Mouse (Mus musculus) hindbrain, embryonic 10.5 days (tissue): ENCODE data around the gene Maml2. TPM values are rescaled to one million over a fixed set of nuclear protein-coding genes. Genes with fewer than 3 reads are reported as not detected.

Source experiments
- DNase-seq: peaks from one replicate; pipeline ENCODE4 v3.0.0-alpha.2; 2017; ENCODE audit warnings: low spot score
- H3K27ac ChIP-seq: fragments of 300-500 bp; sonication (generic); 2 replicates; pipeline ENCODE4 v1.5.1; 2016; ENCODE audit warnings: mild to moderate bottlenecking, moderate library complexity
- H3K27me3 ChIP-seq: fragments of 300-500 bp; sonication (generic); 2 replicates; pipeline ENCODE4 v1.6.1; 2016; ENCODE audit warnings: mild to moderate bottlenecking; ENCODE audit not compliant: poor library complexity, insufficient read depth, severe bottlenecking
- H3K36me3 ChIP-seq: fragments of 300-500 bp; sonication (generic); 2 replicates; pipeline ENCODE4 v1.6.1; 2016; ENCODE audit warnings: mild to moderate bottlenecking, moderate library complexity
- H3K4me1 ChIP-seq: fragments of 300-500 bp; sonication (generic); replicated peaks from 2 replicates; pipeline ENCODE4 v1.6.1; 2016; ENCODE audit warnings: mild to moderate bottlenecking
- H3K4me3 ChIP-seq: fragments of 300-500 bp; sonication (generic); 2 replicates; pipeline ENCODE4 v1.5.1; 2016; ENCODE audit warnings: mild to moderate bottlenecking, moderate library complexity
- H3K9me3 ChIP-seq: fragments of 300-500 bp; sonication (generic); 2 replicates; pipeline ENCODE4 v1.6.1; 2016; ENCODE audit warnings: mild to moderate bottlenecking, moderate library complexity
- WGBS: fragments of 180-500 bp; shearing (Covaris S2); methylation state at CpG from one replicate; pipeline ENCODE4 v1.1.7; 2016; 5-methylcytosine and 5-hydroxymethylcytosine counted together
- polyA plus RNA-seq: library from polyadenylated mRNA; unstranded; fragments of >200 nt; fragmentation: Nextera tagmentation; extraction: Ambion mirVana; gene quantifications from 2 replicates; pipeline ENCODE4 v1.2.1, GENCODE M21; 2016

Maml2 gene
- polyA plus RNA-seq, 1 experiment from 2014 or later = 10.0 TPM

GRCm38 (mm10) chr9:13581184-13581583, 283.4 kb downstream of the Maml2 start:
- peaks cover 39% of the 10 kb centered on the region for H3K4me1 ChIP-seq
- no peaks in the 10 kb centered on the region for H3K27me3 ChIP-seq
- no peak overlapping the region for H3K27ac ChIP-seq
- H3K4me3 ChIP-seq = no peak overlapping the region
- DNase-seq = no peak
- H3K9me3 ChIP-seq = no peaks in the 10 kb centered on the region
- whole genome bisulfite sequencing = 86% methylated on average over 5 of the region's 5 CpGs
- H3K36me3 ChIP-seq = no peaks in the 10 kb centered on the region

GRCm38 (mm10) chr9:13583952-13584351, 286.2 kb downstream of the Maml2 start:
- 46% methylated on average over 5 of the region's 5 CpGs for WGBS
- H3K27ac ChIP-seq = no peak overlapping the region
- no peaks in the 10 kb centered on the region for H3K27me3 ChIP-seq
- peaks cover 27% of the 10 kb centered on the region for H3K4me1 ChIP-seq
- H3K36me3 ChIP-seq = no peaks in the 10 kb centered on the region
- H3K9me3 ChIP-seq = no peaks in the 10 kb centered on the region
- no peak overlapping the region for H3K4me3 ChIP-seq
- DNase-seq = no peak

- peaks cover 27% of the 10 kb centered on the region for H3K4me1 ChIP-seq
- no peaks in the 10 kb centered on the region for H3K9me3 ChIP-seq
- H3K4me3 ChIP-seq = no peak overlapping the region
- no peaks in the 10 kb centered on the region for H3K27me3 ChIP-seq
- H3K27ac ChIP-seq = no peak overlapping the region
- DNase-seq = no peak
- WGBS = 80% methylated on average over 3 of the region's 3 CpGs
- no peaks in the 10 kb centered on the region for H3K36me3 ChIP-seq
Observed at GRCm38 (mm10) chr9:13584435-13584834, 286.7 kb downstream of the Maml2 start.

- Histone ChIP-seq H3K27ac (no peak overlapping the region; the same call in 1 of the 2 replicates), H3K36me3 (no peaks in the 10 kb centered on the region), H3K9me3 (no peaks in the 10 kb centered on the region), H3K27me3 (no peaks in the 10 kb centered on the region), H3K4me3 (no peak overlapping the region), H3K4me1 (peaks cover 27% of the 10 kb centered on the region)
- 79% methylated on average over 9 of the region's 9 CpGs for WGBS
- DNase-seq = no peak
Observed at GRCm38 (mm10) chr9:13587085-13587933, 289.6 kb downstream of the Maml2 start.

GRCm38 (mm10) chr9:13588786-13589185, 291.0 kb downstream of the Maml2 start:
- Histone ChIP-seq H3K27me3 (no peaks in the 10 kb centered on the region), H3K4me3 (no peak overlapping the region), H3K9me3 (no peaks in the 10 kb centered on the region), H3K4me1 (peaks cover 19% of the 10 kb centered on the region), H3K27ac (no peak overlapping the region), H3K36me3 (no peaks in the 10 kb centered on the region)
- 98% methylated on average over 1 of the region's 1 CpGs for WGBS
- DNase-seq = no peak

- no peaks in the 10 kb centered on the region for H3K27me3 ChIP-seq
- WGBS = 91% methylated on average over 10 of the region's 10 CpGs
Observed at GRCm38 (mm10) chr9:13592701-13593100, 294.9 kb downstream of the Maml2 start.

GRCm38 (mm10) chr9:13597736-13598135, 300.0 kb downstream of the Maml2 start:
- no peaks in the 10 kb centered on the region for H3K36me3 ChIP-seq
- 91% methylated on average over 6 of the region's 6 CpGs for WGBS
- no peaks in the 10 kb centered on the region for H3K27me3 ChIP-seq

More at GRCm38 (mm10) chr9:13592701-13593100, 294.9 kb downstream of the Maml2 start:
- no peaks in the 10 kb centered on the region for H3K9me3 ChIP-seq
- H3K4me3 ChIP-seq = no peak overlapping the region
- no peaks in the 10 kb centered on the region for H3K4me1 ChIP-seq
- H3K27ac ChIP-seq = no peak overlapping the region
- H3K36me3 ChIP-seq = no peaks in the 10 kb centered on the region
- no peak for DNase-seq

GRCm38 (mm10) chr9:13598596-13599333, 301.0 kb downstream of the Maml2 start:
- no peaks in the 10 kb centered on the region for H3K36me3 ChIP-seq
- no peak for DNase-seq
- H3K4me1 ChIP-seq = no peaks in the 10 kb centered on the region
- 81% methylated on average over 4 of the region's 4 CpGs for WGBS
- H3K4me3 ChIP-seq = no peak overlapping the region
- H3K27ac ChIP-seq = no peak overlapping the region
- H3K27me3 ChIP-seq = no peaks in the 10 kb centered on the region
- H3K9me3 ChIP-seq = no peaks in the 10 kb centered on the region

More at GRCm38 (mm10) chr9:13597736-13598135, 300.0 kb downstream of the Maml2 start:
- Histone ChIP-seq H3K9me3 (no peaks in the 10 kb centered on the region), H3K4me1 (no peaks in the 10 kb centered on the region), H3K27ac (no peak overlapping the region), H3K4me3 (no peak overlapping the region)
- DNase-seq = no peak

GRCm38 (mm10) chr9:13599334-13599614, 301.5 kb downstream of the Maml2 start:
- Histone ChIP-seq H3K27me3 (no peaks in the 10 kb centered on the region), H3K27ac (no peak overlapping the region), H3K9me3 (no peaks in the 10 kb centered on the region), H3K4me3 (no peak overlapping the region), H3K36me3 (no peaks in the 10 kb centered on the region), H3K4me1 (no peaks in the 10 kb centered on the region)
- WGBS = 84% methylated on average over 3 of the region's 3 CpGs
- no peak for DNase-seq

GRCm38 (mm10) chr9:13599800-13600199, 302.0 kb downstream of the Maml2 start:
- no peak overlapping the region for H3K4me3 ChIP-seq
- no peaks in the 10 kb centered on the region for H3K4me1 ChIP-seq
- H3K9me3 ChIP-seq = no peaks in the 10 kb centered on the region
- H3K36me3 ChIP-seq = no peaks in the 10 kb centered on the region
- H3K27ac ChIP-seq = no peak overlapping the region
- DNase-seq = no peak
- WGBS = 93% methylated on average over 6 of the region's 6 CpGs
- no peaks in the 10 kb centered on the region for H3K27me3 ChIP-seq

- Histone ChIP-seq H3K36me3 (no peaks in the 10 kb centered on the region), H3K27ac (no peak overlapping the region), H3K4me1 (no peaks in the 10 kb centered on the region), H3K9me3 (no peaks in the 10 kb centered on the region), H3K4me3 (no peak overlapping the region), H3K27me3 (no peaks in the 10 kb centered on the region)
- 90% methylated on average over 3 of the region's 3 CpGs for WGBS
- no peak for DNase-seq
Observed at GRCm38 (mm10) chr9:13601729-13602128, 304.0 kb downstream of the Maml2 start.

- Histone ChIP-seq H3K9me3 (no peaks in the 10 kb centered on the region), H3K36me3 (no peaks in the 10 kb centered on the region), H3K4me3 (no peak overlapping the region), H3K4me1 (no peaks in the 10 kb centered on the region), H3K27ac (no peak overlapping the region), H3K27me3 (no peaks in the 10 kb centered on the region)
- 85% methylated on average over 8 of the region's 8 CpGs for WGBS
- no peak for DNase-seq
Observed at GRCm38 (mm10) chr9:13603533-13604143, 305.9 kb downstream of the Maml2 start.

GRCm38 (mm10) chr9:13607609-13608185, 309.9 kb downstream of the Maml2 start:
- Histone ChIP-seq H3K27me3 (no peaks in the 10 kb centered on the region), H3K4me3 (no peak overlapping the region), H3K36me3 (no peaks in the 10 kb centered on the region), H3K27ac (no peak overlapping the region), H3K4me1 (peaks cover 5% of the 10 kb centered on the region), H3K9me3 (no peaks in the 10 kb centered on the region)
- WGBS = 78% methylated on average over 8 of the region's 8 CpGs
- no peak for DNase-seq
